19 mouse cellular contexts compared by ENCODE assay signal in the genomic region with DNA sequence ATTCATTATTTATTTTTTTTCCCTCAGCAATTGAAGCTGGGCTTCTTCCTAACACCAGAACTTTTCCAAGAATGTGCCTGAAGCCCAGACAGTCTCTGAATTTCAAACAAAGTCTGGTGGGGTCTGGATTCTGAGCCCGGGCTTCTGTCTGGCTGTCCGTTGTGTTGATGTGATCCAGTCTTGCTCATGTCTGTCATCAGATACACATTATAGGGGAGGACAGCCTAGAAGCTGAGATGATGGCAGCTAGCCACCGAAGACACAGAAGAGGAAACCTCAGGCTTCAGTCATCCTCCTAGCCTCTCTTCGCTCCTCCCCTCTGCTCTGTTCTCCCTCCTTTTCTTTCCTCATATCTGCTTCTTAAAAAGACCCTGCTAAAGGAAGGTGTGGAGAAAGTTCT.
"Had no signal": no experiment of that assay in that cellular context is flagged by ENCODE, and none has a peak within 500 bp of the region (broad histone marks: within the 10 kb centered on the region; RNA-seq: fewer than 3 reads in every experiment).

No protein-coding gene starts in this region.

- ATAC-seq: intestine, postnatal 0 days; liver, postnatal 0 days; midbrain, embryonic 13.5 days had no signal

- H3K4me3 ChIP-seq: limb, embryonic 12.5 days; limb, embryonic 15.5 days; megakaryocyte, embryonic 14.5 days; midbrain, embryonic 10.5 days; midbrain, embryonic 13.5 days had no signal

- H3K4me1 ChIP-seq: limb, embryonic 12.5 days; limb, embryonic 15.5 days; megakaryocyte, embryonic 14.5 days; midbrain, embryonic 10.5 days; midbrain, embryonic 13.5 days had no signal

- DNase-seq: kidney, adult 2 months; kidney, postnatal 25 days; left cerebral cortex, postnatal 4 days; liver, postnatal 0 days; right cerebral cortex, adult 18-20 months; right cerebral cortex, postnatal 14 days; right cerebral cortex, postnatal 4 days; thymus, adult 18-20 months; thymus, postnatal 36 days had no signal

- H3K4me2 ChIP-seq: limb, embryonic 12.5 days; limb, embryonic 15.5 days; liver, embryonic 11.5 days; midbrain, embryonic 13.5 days had no signal

- H3K27me3 ChIP-seq: limb, embryonic 12.5 days; limb, embryonic 15.5 days; megakaryocyte, embryonic 14.5 days; midbrain, embryonic 13.5 days had no signal

- H3K36me3 ChIP-seq: limb, embryonic 12.5 days; limb, embryonic 15.5 days; midbrain, embryonic 10.5 days; midbrain, embryonic 13.5 days had no signal

- H3K9ac ChIP-seq: limb, embryonic 12.5 days; limb, embryonic 15.5 days; liver, embryonic 14.5 days; liver, postnatal 0 days; midbrain, embryonic 13.5 days had no signal

- H3K9me3 ChIP-seq: limb, embryonic 12.5 days; limb, embryonic 15.5 days; megakaryocyte, embryonic 14.5 days; midbrain, embryonic 10.5 days; midbrain, embryonic 13.5 days had no signal

- H3K27ac ChIP-seq: kidney, postnatal 0 days; limb, embryonic 12.5 days; limb, embryonic 15.5 days; liver, embryonic 14.5 days; midbrain, embryonic 10.5 days; midbrain, embryonic 13.5 days; stomach, postnatal 0 days had no signal
